Mouse (Mus musculus) central nervous system, embryonic 11.5 days (tissue): ENCODE measurements around the gene 2610528J11Rik. TPM values are rescaled to one million over a fixed set of nuclear protein-coding genes. Genes with fewer than 3 reads are reported as not detected.

Experiments
- polyA plus RNA-seq: library from polyadenylated mRNA; depleted of rRNA; stranded (reverse); fragments of >200 nt; gene quantifications from 2 replicates; pipeline ENCODE4 v1.2.3, GENCODE M21; 2012; rRNA removed

Gene 2610528J11Rik
- polyA plus RNA-seq = 0.68 and 0.78 TPM in 2 replicates

DNA sequence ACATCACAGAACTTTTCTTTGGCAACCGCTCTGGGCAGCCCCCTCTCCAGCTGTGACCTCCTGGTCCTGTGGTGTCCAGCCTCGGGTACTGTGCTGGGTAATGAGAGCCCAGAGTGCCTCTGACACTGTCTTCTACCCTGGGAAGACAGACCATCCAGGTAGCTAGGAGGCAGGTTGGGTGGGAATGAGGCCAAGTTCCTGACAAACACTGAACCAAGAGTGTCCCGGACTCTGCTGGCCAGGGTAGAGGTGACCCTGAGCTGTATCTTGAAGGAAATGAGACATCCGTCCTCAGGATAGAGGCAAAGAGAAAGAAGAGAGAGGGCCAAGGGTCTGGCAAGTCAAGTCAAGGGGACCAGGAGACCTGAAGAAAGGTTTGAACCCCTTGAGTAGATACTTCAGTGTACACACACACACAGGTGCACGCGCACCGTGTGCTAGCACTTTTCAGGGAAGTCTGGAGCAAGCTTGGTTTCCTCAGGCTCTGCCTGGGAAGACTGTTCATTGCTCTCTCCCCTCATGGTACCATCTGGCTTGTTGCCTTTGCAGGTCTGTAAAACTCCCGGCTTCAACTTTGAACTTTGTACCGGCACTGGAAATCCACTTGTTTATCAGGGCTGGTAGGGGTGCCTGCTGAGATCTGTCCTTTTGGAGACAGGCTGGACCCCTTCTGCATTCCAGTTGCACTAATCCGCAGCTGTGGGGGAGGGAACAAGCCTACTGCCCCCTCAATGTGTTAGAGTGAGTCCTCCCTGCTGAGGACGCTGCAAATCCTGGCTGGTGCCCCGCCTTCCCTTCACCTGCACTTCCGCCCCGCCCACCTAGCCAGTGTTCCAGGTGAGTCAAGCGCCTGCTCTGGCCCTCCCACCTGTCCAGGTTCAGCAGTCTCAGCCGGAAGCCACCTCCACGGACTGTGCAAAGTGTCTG, at the start of gene 2610528J11Rik:
Gene 2610528J11Rik (plus strand): TSS at position 592 of the 927 bp plus-strand sequence.

DNA sequence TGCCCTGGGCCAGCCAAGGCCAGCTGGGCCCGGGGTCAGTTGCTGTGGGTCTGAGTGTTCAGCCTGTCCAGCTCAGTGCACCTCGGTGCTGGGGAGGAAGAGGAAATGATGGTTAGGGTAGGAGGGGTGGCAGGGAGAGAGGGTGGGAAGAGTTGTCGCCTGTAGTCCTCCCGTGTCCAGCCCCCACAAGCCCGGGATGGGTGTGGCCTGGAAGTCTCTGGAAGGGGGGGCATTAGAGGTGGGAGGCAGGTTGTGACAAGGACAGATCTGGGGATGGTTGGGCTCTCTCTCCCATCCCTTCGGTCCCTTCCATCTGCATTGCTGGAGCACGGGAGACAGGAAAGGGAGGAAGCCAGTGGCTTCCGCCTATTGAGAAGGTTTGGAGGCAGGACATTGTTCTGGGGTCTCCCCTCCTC, 37.1 kb upstream of the 2610528J11Rik start, which contains the start of gene Tie1:
Gene Tie1 (minus strand): TSS at position 345 of the 416 bp plus-strand sequence.

GRCm38 (mm10) chr4:118543592-118544260, 16.9 kb downstream of the 2610528J11Rik start, which contains the start of gene Tmem125:
Tmem125 (minus strand) TSS chr4:118544044.

Other genes starting within 250 kb of the 2610528J11Rik start
- 72.6 and 95.1 TPM in 2 replicates for gene Ptprf, start 235.6 kb upstream of the 2610528J11Rik start, polyA plus RNA-seq
- gene Szt2, start 117.7 kb upstream of the 2610528J11Rik start, polyA plus RNA-seq = 34.0 and 37.1 TPM in 2 replicates
- 112 and 113 TPM in 2 replicates for gene Med8, start 117.7 kb upstream of the 2610528J11Rik start, polyA plus RNA-seq
- 27.5 and 54.4 TPM in 2 replicates for gene Elovl1, start 98.9 kb upstream of the 2610528J11Rik start, polyA plus RNA-seq
- 187 and 193 TPM in 2 replicates for gene Cdc20, start 89.6 kb upstream of the 2610528J11Rik start, polyA plus RNA-seq
- 1.3 and 1.7 TPM in 2 replicates for gene Mpl, start 69.5 kb upstream of the 2610528J11Rik start, polyA plus RNA-seq
- 18.1 and 21.1 TPM in 2 replicates for gene Tie1, start 36.9 kb upstream of the 2610528J11Rik start, polyA plus RNA-seq
- gene Tmem125, start 17.0 kb downstream of the 2610528J11Rik start, polyA plus RNA-seq = 0.32 and 0.47 TPM in 2 replicates
- 0.70 and 0.80 TPM in 2 replicates for gene Cfap57, start 93.8 kb downstream of the 2610528J11Rik start, polyA plus RNA-seq
- 115 and 163 TPM in 2 replicates for gene Ebna1bp2, start 93.8 kb downstream of the 2610528J11Rik start, polyA plus RNA-seq
- gene Olfr62, start 132.0 kb downstream of the 2610528J11Rik start, polyA plus RNA-seq = not detected in 2 replicates
- 0.02 TPM in 1 of 2 replicates, not detected in the other for gene Olfr1342, start 165.8 kb downstream of the 2610528J11Rik start, polyA plus RNA-seq
- gene Olfr1341, start 176.5 kb downstream of the 2610528J11Rik start, polyA plus RNA-seq = not detected in 2 replicates
- not detected in 2 replicates for gene Olfr1340, start 193.1 kb downstream of the 2610528J11Rik start, polyA plus RNA-seq
- gene Olfr1339, start 205.2 kb downstream of the 2610528J11Rik start, polyA plus RNA-seq = not detected in 2 replicates
- gene Olfr1338, start 231.7 kb downstream of the 2610528J11Rik start, polyA plus RNA-seq = not detected in 2 replicates